Mouse (Mus musculus): Measurements from ENCODE around the gene 6030468B19Rik.
A peak's percentile ranks its signal among the peaks of the same experiment; 100 is the strongest.

Gene 6030468B19Rik

DNA sequence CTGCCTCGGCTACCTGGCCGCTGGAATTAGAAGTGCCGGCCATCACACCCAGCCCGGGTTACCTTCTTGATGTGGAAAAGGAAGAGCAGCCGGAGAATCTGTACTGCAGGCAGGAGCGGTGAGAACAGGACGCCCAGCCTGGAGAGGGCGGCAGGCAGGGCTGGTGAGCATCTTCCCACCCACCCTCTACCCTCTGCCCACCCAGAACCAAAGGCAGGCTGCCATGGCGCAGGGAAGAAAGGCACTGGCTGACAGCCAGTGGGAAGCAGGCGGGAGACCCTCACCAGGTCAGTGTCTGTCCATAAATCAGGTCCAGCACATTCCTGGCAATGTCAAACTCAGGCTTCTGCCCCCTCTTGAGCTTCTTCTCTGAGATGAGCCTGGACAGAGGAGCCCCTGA, 27.1 kb upstream of the 6030468B19Rik start:
- Histone ChIP-seq H3K36me3 (ENCODE audit: control insufficient read depth, insufficient read depth, low read length, poor library complexity, severe bottlenecking) (peaks cover 17% of the 10 kb centered on the region), H3K27me3 (ENCODE audit: control insufficient read depth, insufficient read depth, low read length, poor library complexity, severe bottlenecking) (no peaks in the 10 kb centered on the region)
- no peak for DNase-seq (ENCODE audit: low read depth, low spot score)

DNA sequence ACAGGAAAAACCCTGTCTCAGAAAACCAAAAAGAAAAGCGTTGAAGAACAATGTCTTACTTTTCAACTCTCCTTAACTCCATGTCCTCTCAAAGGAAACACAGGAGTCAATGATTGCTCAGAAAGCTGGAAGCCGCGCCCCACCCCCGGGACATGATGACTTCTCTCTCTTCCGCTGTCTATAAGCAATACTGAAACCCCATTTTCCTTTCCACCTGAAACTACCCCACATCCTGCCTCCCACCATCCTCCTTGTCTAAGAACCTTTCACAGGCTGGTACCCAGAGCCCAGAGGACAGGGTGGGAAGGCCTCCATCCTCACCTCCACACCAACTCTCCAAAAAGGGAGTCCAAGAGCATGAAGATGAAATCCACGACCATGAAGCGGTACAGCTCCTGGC, 25.1 kb upstream of the 6030468B19Rik start:
- Histone ChIP-seq H3K27me3 (ENCODE audit: control insufficient read depth, insufficient read depth, low read length, poor library complexity, severe bottlenecking) (no peaks in the 10 kb centered on the region), H3K36me3 (ENCODE audit: control insufficient read depth, insufficient read depth, low read length, poor library complexity, severe bottlenecking) (peaks cover 15% of the 10 kb centered on the region)
- DNase-seq (ENCODE audit: low read depth, low spot score) = no peak

DNA sequence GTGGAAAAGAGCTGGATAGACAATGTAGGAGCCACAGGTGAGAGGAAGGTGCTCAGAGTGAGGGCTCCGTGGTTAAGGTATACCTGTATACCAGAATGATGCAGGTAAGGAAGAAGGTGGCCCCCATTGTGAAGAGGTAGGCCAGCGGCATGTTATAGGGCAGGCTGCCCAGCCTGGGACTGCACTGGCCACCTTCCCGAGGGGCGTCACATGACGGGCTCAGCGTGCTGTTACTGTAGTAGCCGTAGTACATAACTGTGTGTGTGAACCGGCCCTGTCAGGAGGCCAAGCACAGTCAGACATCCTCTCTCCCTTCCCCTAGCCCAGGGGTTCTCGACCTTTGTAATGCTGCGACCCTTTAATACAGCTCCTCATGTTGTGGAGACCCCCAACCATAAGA, 22.5 kb upstream of the 6030468B19Rik start:
- no peaks in the 10 kb centered on the region for H3K27me3 ChIP-seq (ENCODE audit: control insufficient read depth, insufficient read depth, low read length, poor library complexity, severe bottlenecking)
- peaks cover 12% of the 10 kb centered on the region for H3K36me3 ChIP-seq (ENCODE audit: control insufficient read depth, insufficient read depth, low read length, poor library complexity, severe bottlenecking)

DNA sequence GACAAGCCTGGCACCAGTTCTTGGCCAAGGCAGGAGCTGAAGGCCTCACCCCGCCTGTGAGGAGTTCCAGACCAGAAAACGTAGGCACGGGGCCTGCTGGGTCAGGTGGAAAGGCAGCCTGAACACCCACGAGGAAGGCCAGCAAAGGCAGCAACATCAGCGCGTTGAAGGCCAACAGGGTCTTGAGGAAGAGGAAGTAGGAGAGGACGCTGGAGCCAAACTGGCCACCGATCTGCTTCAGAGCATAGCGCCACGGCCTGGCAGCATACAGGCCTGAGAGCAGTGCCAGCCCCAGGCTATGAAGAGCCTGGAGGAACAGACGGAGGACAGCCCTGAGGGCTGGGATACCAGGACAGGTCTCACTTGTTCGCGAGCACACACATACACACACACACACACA, 21.9 kb upstream of the 6030468B19Rik start:
- no peaks in the 10 kb centered on the region for H3K27me3 ChIP-seq (ENCODE audit: control insufficient read depth, insufficient read depth, low read length, poor library complexity, severe bottlenecking)
- peaks cover 12% of the 10 kb centered on the region for H3K36me3 ChIP-seq (ENCODE audit: control insufficient read depth, insufficient read depth, low read length, poor library complexity, severe bottlenecking)
- DNase-seq (ENCODE audit: low read depth, low spot score) = no peak

More for the DNA sequence above, 22.5 kb upstream of the 6030468B19Rik start:
- DNase-seq (ENCODE audit: low read depth, low spot score) = no peak

DNA sequence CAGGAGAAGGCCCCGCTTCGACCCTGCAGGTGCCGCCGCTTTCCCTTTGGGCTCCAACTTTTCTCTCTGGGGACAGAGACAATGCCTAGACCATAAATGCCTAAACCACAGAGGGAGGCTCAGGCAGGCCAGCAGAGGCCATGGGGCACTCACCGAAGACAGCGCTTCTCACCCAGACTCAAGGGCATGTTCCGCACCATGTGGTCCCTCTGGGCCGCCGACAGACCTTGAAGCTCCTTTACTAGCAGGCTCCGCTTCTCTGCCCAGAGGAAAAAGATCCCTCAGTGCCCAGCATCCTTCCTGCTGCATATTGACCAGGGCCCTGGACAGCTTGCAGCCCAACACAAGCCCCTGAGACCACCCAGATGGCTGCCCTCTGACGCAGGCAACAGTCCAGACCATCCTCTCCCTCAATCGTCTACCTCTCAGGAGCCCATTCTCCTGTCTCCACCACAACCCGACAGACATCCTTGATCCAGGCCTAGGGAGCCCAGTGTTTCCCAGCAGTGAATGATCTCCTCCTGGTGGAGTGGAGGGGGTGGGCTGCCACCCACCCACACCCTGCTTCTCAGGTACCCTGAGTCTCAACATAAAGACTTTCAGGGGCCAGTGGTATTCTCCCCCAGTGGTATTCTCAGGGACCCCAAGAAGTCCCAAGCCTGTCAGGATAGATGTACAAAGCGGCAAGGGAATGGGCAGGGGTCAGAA, 21.2 kb upstream of the 6030468B19Rik start:
- no peaks in the 10 kb centered on the region for H3K27me3 ChIP-seq (ENCODE audit: control insufficient read depth, insufficient read depth, low read length, poor library complexity, severe bottlenecking)
- H3K36me3 ChIP-seq (ENCODE audit: control insufficient read depth, insufficient read depth, low read length, poor library complexity, severe bottlenecking) = peaks cover 12% of the 10 kb centered on the region
- DNase-seq (ENCODE audit: low read depth, low spot score) = no peak

DNA sequence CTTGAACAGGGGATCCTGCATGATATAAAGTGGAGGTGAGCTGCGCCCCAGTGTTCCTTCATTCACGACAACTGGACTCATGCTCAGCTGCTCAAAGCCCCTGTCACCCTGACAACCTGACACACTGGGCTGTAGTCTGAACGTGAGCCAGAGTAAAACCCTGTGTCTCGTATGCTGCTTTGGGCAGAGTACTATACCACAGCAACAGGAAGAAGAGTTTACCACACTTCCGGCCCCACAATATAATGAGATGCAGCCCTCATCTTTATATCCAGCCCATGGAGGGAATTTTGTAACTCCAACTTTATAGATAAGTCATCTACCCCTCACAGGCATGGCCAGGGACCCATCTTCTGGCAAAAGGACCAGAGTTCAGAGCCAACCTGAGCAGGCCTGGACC, 20.3 kb upstream of the 6030468B19Rik start:
- H3K27me3 ChIP-seq (ENCODE audit: control insufficient read depth, insufficient read depth, low read length, poor library complexity, severe bottlenecking) = no peaks in the 10 kb centered on the region
- H3K36me3 ChIP-seq (ENCODE audit: control insufficient read depth, insufficient read depth, low read length, poor library complexity, severe bottlenecking) = peaks cover 12% of the 10 kb centered on the region

DNA sequence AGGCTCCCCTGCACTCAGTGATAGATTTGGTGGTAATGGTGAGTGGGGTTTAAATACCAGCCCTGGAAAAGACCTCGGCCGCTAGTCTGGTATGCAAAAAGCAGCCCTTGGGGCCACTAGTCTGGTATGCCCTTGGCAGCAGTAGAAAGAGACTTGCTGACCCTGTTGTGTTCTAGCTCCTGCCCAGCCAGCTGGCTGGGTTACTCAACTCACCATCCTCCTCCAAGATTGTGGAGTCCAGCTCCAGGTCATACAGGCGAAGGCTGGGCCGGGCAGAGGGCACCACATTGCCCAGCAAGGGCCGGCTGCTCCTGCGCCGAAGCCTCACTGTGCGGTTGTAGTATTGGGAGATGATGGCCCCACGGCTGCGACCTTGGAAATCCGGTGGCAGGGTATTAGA, 19.4 kb upstream of the 6030468B19Rik start:
- H3K27me3 ChIP-seq (ENCODE audit: control insufficient read depth, insufficient read depth, low read length, poor library complexity, severe bottlenecking) = no peaks in the 10 kb centered on the region
- H3K36me3 ChIP-seq (ENCODE audit: control insufficient read depth, insufficient read depth, low read length, poor library complexity, severe bottlenecking) = peaks cover 8% of the 10 kb centered on the region
- DNase-seq (ENCODE audit: low read depth, low spot score) = no peak

More for the DNA sequence above, 20.3 kb upstream of the 6030468B19Rik start:
- peak; percentile 40 for DNase-seq (ENCODE audit: low read depth, low spot score)

DNA sequence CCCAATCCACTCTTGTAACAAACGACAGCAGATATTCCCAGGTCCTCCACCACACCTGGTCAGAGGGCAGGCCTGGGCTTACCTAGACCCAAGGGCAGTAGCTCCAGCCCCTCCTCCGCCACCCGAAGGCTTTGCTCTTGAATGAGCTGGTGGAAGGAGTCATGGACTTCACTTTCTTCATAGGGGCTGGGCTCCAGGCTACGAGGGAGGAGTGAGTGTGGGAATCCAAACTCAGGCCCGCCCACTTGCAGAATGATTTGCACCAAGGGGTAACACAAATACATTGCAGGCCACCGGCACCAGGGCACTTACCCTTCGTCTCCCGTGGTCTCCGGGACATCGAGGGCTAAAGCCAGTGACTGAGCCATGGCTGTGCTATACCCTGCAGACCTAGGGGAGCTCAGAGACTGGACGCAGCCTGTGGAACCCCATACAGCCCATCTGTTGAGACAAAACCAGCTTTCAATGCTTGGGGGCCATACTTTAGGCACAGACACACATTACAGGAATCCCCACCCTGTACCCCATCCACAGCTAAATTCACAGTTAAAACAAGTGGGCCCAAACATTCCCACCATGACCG, 18.5 kb upstream of the 6030468B19Rik start:
- DNase-seq (ENCODE audit: low read depth, low spot score) = no peak
- H3K27me3 ChIP-seq (ENCODE audit: control insufficient read depth, insufficient read depth, low read length, poor library complexity, severe bottlenecking) = no peaks in the 10 kb centered on the region
- peaks cover 8% of the 10 kb centered on the region for H3K36me3 ChIP-seq (ENCODE audit: control insufficient read depth, insufficient read depth, low read length, poor library complexity, severe bottlenecking)

DNA sequence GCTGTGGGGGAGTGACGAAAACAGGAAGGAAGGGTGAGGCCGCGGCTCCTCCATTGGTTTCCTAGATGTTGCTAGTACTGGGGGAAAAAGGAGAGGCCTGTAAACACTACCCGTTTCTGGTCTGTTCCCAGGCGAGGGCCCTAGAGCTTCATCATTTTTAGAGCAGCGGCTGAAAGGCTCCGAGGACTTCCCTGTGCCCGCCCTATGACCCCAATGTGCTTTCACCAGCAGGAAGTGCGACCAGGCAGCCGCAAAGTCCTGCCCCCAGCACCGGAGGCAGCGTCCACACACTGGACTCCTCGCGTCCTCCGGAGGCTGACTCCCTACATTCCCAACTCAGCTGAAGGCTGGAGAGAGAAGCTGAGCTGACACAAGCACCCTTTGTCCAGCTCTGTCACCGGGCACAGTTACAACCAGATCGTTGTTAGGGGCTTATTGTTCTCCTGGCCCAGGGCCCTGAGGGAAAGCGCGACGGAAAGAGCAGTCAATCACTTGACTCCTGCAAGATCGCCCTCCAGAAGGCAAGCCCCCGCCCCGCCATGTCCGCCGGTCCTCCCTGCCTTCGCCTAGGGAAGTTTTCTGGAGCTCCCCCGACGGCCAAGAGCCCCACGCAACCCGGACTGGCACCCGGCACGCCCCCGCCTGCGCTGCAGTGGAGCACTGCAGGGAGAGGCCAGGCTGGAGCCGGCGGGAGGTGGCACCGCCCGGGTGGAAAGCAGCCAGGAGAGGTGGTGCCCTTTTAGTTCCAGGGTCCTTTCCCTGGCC, 17.8 kb upstream of the 6030468B19Rik start:
- Histone ChIP-seq H3K27me3 (ENCODE audit: control insufficient read depth, insufficient read depth, low read length, poor library complexity, severe bottlenecking) (no peaks in the 10 kb centered on the region), H3K36me3 (ENCODE audit: control insufficient read depth, insufficient read depth, low read length, poor library complexity, severe bottlenecking) (peaks cover 9% of the 10 kb centered on the region)
- DNase-seq (ENCODE audit: low read depth, low spot score) = peak; percentile 61

DNA sequence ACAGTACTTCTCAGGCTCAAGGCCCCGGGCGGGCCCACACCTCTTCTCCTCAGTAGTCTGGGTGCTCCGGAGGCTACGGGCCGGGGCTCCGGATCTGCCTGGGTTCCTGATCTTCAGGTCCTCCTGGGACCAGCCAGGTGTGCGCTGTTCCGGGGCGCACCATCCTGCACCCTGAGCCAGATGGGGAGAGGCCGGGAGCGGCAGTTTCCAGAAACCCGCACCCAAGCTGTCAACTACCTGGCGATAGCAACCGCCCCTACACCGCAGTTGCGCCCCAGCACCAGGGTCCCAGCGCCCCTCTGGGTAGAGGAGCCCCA, 17.3 kb upstream of the 6030468B19Rik start:
- Histone ChIP-seq H3K27me3 (ENCODE audit: control insufficient read depth, insufficient read depth, low read length, poor library complexity, severe bottlenecking) (no peaks in the 10 kb centered on the region), H3K36me3 (ENCODE audit: control insufficient read depth, insufficient read depth, low read length, poor library complexity, severe bottlenecking) (peaks cover 9% of the 10 kb centered on the region; the same call in 1 of the 2 replicates)
- DNase-seq (ENCODE audit: low read depth, low spot score) = no peak

DNA sequence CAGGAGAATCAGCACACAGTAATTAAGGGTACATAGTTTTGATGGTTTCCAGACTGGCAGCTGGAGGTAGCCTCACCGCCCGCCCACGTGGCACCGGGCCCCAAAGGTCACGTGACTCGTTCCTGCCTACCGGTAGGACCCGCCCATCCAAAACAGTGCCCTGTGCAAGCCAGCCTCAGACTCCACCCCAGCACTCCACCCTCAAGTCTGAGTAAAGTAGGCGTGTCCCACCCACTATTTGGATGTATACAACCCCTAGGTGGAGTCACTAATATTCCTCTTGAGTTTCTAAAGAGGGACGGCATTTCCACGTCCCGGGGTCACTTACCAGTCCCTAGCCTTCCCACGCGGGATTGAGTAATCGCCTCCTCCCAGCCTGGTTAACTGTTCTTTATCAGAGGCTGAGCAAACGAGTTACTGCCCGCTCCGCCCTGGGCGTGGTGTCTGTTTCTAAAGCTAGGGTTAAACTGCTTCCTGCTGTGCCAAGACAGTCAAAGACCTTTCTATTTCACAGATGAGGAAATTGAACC, 16.8 kb upstream of the 6030468B19Rik start:
- H3K36me3 ChIP-seq (ENCODE audit: control insufficient read depth, insufficient read depth, low read length, poor library complexity, severe bottlenecking) = peaks cover 11% of the 10 kb centered on the region; the same call in 1 of the 2 replicates
- peak; percentile 97 for DNase-seq (ENCODE audit: low read depth, low spot score)
- H3K27me3 ChIP-seq (ENCODE audit: control insufficient read depth, insufficient read depth, low read length, poor library complexity, severe bottlenecking) = no peaks in the 10 kb centered on the region

DNA sequence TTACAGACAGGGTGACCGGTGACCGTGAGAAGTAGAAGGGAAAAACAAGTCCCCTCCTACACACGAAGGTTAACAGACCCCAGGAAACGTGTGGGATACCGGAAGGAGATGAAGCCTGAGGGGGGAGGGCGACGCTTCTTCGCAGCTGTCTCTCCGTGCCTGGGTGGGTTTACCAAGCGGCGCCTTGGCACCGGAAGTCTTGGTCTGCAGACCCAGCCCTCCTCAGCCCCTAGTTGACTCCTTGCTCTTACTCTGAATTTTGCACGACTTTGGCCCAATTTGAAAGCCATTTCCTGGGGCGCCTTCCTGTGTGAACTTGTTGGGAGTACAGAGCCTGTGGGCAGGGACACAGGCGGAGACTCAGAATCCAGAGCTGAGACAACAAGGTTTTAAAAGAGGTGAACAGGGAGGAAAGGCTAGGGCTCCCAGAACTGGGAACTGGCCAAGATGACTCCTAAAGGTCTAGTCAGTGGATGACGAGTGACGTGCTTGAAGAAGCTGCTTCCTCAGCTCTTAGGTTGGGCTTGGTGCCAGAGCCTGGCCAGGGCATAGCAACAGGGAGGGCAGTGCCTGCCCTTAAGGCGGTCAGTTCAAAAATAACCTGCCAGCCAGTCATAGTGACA, 16.1 kb upstream of the 6030468B19Rik start:
- peaks cover 11% of the 10 kb centered on the region; the same call in 1 of the 2 replicates for H3K36me3 ChIP-seq (ENCODE audit: control insufficient read depth, insufficient read depth, low read length, poor library complexity, severe bottlenecking)
- no peaks in the 10 kb centered on the region for H3K27me3 ChIP-seq (ENCODE audit: control insufficient read depth, insufficient read depth, low read length, poor library complexity, severe bottlenecking)
- peak; percentile 70 for DNase-seq (ENCODE audit: low read depth, low spot score)

DNA sequence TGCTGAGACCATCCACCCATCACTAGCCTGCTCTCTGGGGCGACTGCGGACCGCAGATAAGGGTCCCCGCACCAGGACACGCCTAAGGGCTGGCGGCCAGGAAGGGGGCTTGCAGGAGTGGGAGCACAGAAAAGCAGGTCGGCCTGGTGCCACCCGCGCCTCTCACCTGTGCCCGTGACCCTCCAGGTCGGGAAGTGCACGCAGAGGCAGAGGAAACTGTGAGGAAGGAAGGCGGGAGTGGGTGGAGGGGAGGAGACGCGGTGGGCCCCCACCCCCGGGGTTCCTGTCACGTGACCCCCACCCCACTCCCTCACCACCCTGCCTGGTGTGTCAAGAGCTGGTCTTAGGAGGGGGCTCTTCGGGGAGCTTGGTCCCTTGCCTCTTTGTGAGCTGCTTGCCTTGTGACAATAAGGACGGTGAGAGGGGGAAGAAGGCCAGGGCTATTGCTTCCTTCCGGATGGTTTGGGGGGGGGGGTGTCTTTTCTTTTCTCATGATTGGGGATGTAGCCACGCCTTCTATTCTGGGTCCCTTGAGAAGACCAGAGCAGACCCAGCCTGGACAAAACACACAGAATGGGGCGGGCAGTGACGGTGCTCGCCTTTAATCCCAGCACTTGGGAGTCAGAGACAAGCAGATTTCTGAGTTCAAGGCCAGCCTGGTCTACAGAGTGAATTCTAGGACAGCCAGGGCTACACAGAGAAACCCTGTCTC, 15.3 kb upstream of the 6030468B19Rik start, which contains the start of the genes Tmc8 and Tmc6:
TSS of gene Tmc8 (plus strand) at position 84 of the 712 bp plus-strand sequence.
TSS of gene Tmc6 (minus strand) at position 206 of the 712 bp plus-strand sequence.
- Histone ChIP-seq H3K27me3 (ENCODE audit: control insufficient read depth, insufficient read depth, low read length, poor library complexity, severe bottlenecking) (no peaks in the 10 kb centered on the region), H3K36me3 (ENCODE audit: control insufficient read depth, insufficient read depth, low read length, poor library complexity, severe bottlenecking) (peaks cover 17% of the 10 kb centered on the region)
- DNase-seq (ENCODE audit: low read depth, low spot score) = peak; percentile 91

DNA sequence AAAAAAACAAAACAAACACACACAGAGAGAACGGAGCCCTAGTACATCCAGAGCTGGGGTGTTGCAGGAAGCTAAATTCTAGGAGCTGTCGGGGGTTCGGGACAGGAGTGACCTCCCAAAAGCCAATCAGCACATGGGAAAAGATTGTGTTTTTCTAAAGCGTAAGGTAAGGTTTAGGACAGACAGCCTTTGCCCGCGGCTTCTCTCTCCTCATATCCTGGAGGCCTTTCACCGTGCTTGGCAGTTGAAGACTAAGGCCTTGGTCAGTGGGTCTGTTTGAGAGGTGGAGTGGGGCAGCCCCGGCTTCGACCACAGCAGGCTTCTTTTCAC, 14.8 kb upstream of the 6030468B19Rik start:
- no peak for DNase-seq (ENCODE audit: low read depth, low spot score)
- no peaks in the 10 kb centered on the region for H3K27me3 ChIP-seq (ENCODE audit: control insufficient read depth, insufficient read depth, low read length, poor library complexity, severe bottlenecking)
- H3K36me3 ChIP-seq (ENCODE audit: control insufficient read depth, insufficient read depth, low read length, poor library complexity, severe bottlenecking) = peaks cover 18% of the 10 kb centered on the region
